Mouse (Mus musculus) ES-Bruce4 (cell line): ENCODE results near the gene Cuta.

Source experiments
- CTCF ChIP-seq: IDR thresholded peaks from one replicate; pipeline ENCODE4 v1.8.1; 2011; ENCODE audit warnings: low read depth, low read length
- POLR2A ChIP-seq: IDR thresholded peaks from one replicate; pipeline ENCODE4 v1.8.1; 2011; ENCODE audit warnings: low read length; ENCODE audit not compliant: insufficient read depth

GRCm38 (mm10) chr17:26983382-26983781 lies 44.0 kb upstream of the Cuta start:
- TF ChIP-seq POLR2A (no peak), CTCF (no peak)
